Mouse (Mus musculus) CH12.LX (cell line): ENCODE data around the gene Tnk1. TPM values are rescaled to one million over a fixed set of nuclear protein-coding genes. Genes with fewer than 3 reads are reported as not detected.

Source experiments
- DNase-seq: peaks from one replicate; pipeline ENCODE4 v3.0.0-alpha.2; 2013; ENCODE audit errors: extremely low read depth
- H3K27ac ChIP-seq: 2 replicates; pipeline ENCODE4 v1.5.1; 2012; ENCODE audit warnings: low read depth, mild to moderate bottlenecking, control low read depth, moderate library complexity; ENCODE audit not compliant: insufficient read depth
- H3K27me3 ChIP-seq: replicated peaks from 2 replicates; pipeline ENCODE3; 2012; ENCODE audit warnings: inconsistent platforms
- H3K36me3 ChIP-seq, 2 experiments: replicated peaks in 1 of 2; 2 replicates each; pipeline versions ENCODE3 to v1.6.1; 2012; ENCODE audit warnings: inconsistent platforms in 1 of 2, low read length in 1 of 2, mild to moderate bottlenecking in 1 of 2, mixed read lengths in 1 of 2, moderate library complexity in 1 of 2; ENCODE audit not compliant: control insufficient read depth in 1 of 2, insufficient read depth in 1 of 2
- H3K4me1 ChIP-seq, 2 experiments: 2 replicates each; pipeline ENCODE4 v1.6.1; 2012; ENCODE audit warnings: inconsistent platforms in 1 of 2, moderate library complexity in 1 of 2; ENCODE audit not compliant: insufficient read depth in 2 of 2, control insufficient read depth in 1 of 2
- H3K4me2 ChIP-seq: 2 replicates; pipeline ENCODE4 v1.6.1; 2012; ENCODE audit warnings: low read depth, mild to moderate bottlenecking, control low read depth; ENCODE audit not compliant: poor library complexity, insufficient read depth, severe bottlenecking
- H3K4me3 ChIP-seq, 3 experiments: fragments of 150-350 bp in 1 of 3; sonication (generic) in 1 of 3; replicated peaks in 1 of 3; 2 replicates each; pipeline versions ENCODE3 to v1.5.1; 2011 to 2012; ENCODE audit warnings: low read depth in 2 of 3, low read length in 2 of 3, mild to moderate bottlenecking in 2 of 3, moderate library complexity in 2 of 3, control low read depth in 1 of 3, improper control_type of control experiment in 1 of 3, inconsistent platforms in 1 of 3, mixed read lengths in 1 of 3; ENCODE audit not compliant: poor library complexity in 1 of 3
- H3K79me2 ChIP-seq: replicated peaks from 2 replicates; pipeline ENCODE4 v1.6.1; 2012; ENCODE audit warnings: mild to moderate bottlenecking, moderate library complexity; ENCODE audit not compliant: control insufficient read depth, poor library complexity, insufficient read depth, severe bottlenecking; ENCODE audit errors: extremely low read depth
- H3K9ac ChIP-seq: 2 replicates; pipeline ENCODE4 v1.6.1; 2012; ENCODE audit warnings: low read depth, mild to moderate bottlenecking, control low read depth, moderate library complexity; ENCODE audit not compliant: insufficient read depth
- H3K9me3 ChIP-seq: replicated peaks from 2 replicates; pipeline ENCODE3; 2012; ENCODE audit warnings: low read length, inconsistent platforms, mixed read lengths
- BHLHE40 ChIP-seq: IDR thresholded peaks from 2 replicates; pipeline ENCODE4 v1.6.1; 2011; ENCODE audit warnings: mild to moderate bottlenecking, low read depth, low read length, improper control_type of control experiment
- CHD2 ChIP-seq: IDR thresholded peaks from 2 replicates; pipeline ENCODE4 v1.6.1; 2011; ENCODE audit warnings: low read length, improper control_type of control experiment
- CTCF ChIP-seq, 2 experiments: IDR thresholded peaks in 1 of 2; conservative IDR thresholded peaks in 1 of 2; 2 replicates each; pipeline ENCODE4 v1.5.1; 2011 to 2012; ENCODE audit warnings: low read depth in 2 of 2, low read length in 2 of 2, improper control_type of control experiment in 1 of 2, inconsistent platforms in 1 of 2, mild to moderate bottlenecking in 1 of 2, moderate library complexity in 1 of 2
- ELF1 ChIP-seq: IDR thresholded peaks from 2 replicates; pipeline ENCODE4 v1.6.1; 2014; ENCODE audit warnings: low read depth, mild to moderate bottlenecking, inconsistent platforms, low read length, improper control_type of control experiment
- EP300 ChIP-seq: IDR thresholded peaks from 2 replicates; pipeline ENCODE4 v1.6.1; 2011; ENCODE audit warnings: low read length, improper control_type of control experiment
- GABPA ChIP-seq: IDR thresholded peaks from 2 replicates; pipeline ENCODE4 v1.6.1; 2012; ENCODE audit warnings: low read depth, low read length, improper control_type of control experiment, inconsistent platforms; ENCODE audit not compliant: insufficient replicate concordance
- IRF4 ChIP-seq: IDR thresholded peaks from 2 replicates; pipeline ENCODE4 v1.6.1; 2014; ENCODE audit warnings: low read depth, mild to moderate bottlenecking, inconsistent platforms, low read length, improper control_type of control experiment
- JUN ChIP-seq: IDR thresholded peaks from 2 replicates; pipeline ENCODE4 v1.6.1; 2011; ENCODE audit warnings: low read depth, mild to moderate bottlenecking, low read length, improper control_type of control experiment, moderate library complexity; ENCODE audit not compliant: insufficient read depth
- JUND ChIP-seq: conservative IDR thresholded peaks from 2 replicates; pipeline ENCODE4 v1.6.1; 2011; ENCODE audit warnings: low read depth, low read length, improper control_type of control experiment
- KAT2A ChIP-seq: IDR thresholded peaks from 2 replicates; pipeline ENCODE4 v1.6.1; 2012; ENCODE audit warnings: low read length, improper control_type of control experiment, inconsistent platforms; ENCODE audit not compliant: insufficient replicate concordance
- MAFK ChIP-seq: IDR thresholded peaks from 2 replicates; pipeline ENCODE4 v1.6.1; 2011; ENCODE audit warnings: low read length, improper control_type of control experiment; ENCODE audit not compliant: insufficient replicate concordance
- MAZ ChIP-seq: IDR thresholded peaks from 2 replicates; pipeline ENCODE4 v1.6.1; 2012; ENCODE audit warnings: low read depth, mild to moderate bottlenecking, inconsistent platforms, low read length, improper control_type of control experiment, moderate library complexity
- MYC ChIP-seq: IDR thresholded peaks from 2 replicates; pipeline ENCODE4 v1.6.1; 2011; ENCODE audit warnings: low read depth, mild to moderate bottlenecking, improper control_type of control experiment, low read length
- POLR2AphosphoS2 ChIP-seq: IDR thresholded peaks from 2 replicates; pipeline ENCODE4 v1.6.1; 2011; ENCODE audit warnings: low read depth, low read length, improper control_type of control experiment
- RAD21 ChIP-seq: IDR thresholded peaks from 2 replicates; pipeline ENCODE4 v1.6.1; 2011; ENCODE audit warnings: low read depth, mild to moderate bottlenecking, low read length, improper control_type of control experiment, moderate library complexity
- RCOR1 ChIP-seq: conservative IDR thresholded peaks from 2 replicates; pipeline ENCODE4 v1.6.1; 2012; ENCODE audit warnings: low read depth, mild to moderate bottlenecking, inconsistent platforms, low read length, improper control_type of control experiment
- SIN3A ChIP-seq: IDR thresholded peaks from 2 replicates; pipeline ENCODE4 v1.6.1; 2012; ENCODE audit warnings: low read length, improper control_type of control experiment, inconsistent platforms
- TBP ChIP-seq: conservative IDR thresholded peaks from 2 replicates; pipeline ENCODE4 v1.6.1; 2011; ENCODE audit warnings: low read depth, low read length, improper control_type of control experiment
- TCF12 ChIP-seq: IDR thresholded peaks from 2 replicates; pipeline ENCODE4 v1.6.1; 2014; ENCODE audit warnings: low read depth, mild to moderate bottlenecking, inconsistent platforms, low read length, improper control_type of control experiment
- ZC3H11A ChIP-seq: IDR thresholded peaks from 2 replicates; pipeline ENCODE4 v1.6.1; 2012; ENCODE audit warnings: low read depth, mild to moderate bottlenecking, inconsistent platforms, low read length, improper control_type of control experiment
- ZMIZ1 ChIP-seq: IDR thresholded peaks from 2 replicates; pipeline ENCODE4 v1.6.1; 2012; ENCODE audit warnings: low read depth, mild to moderate bottlenecking, inconsistent platforms, low read length, improper control_type of control experiment
- dilution Hi-C: fragments of 300-500 bp; cut with MboI; formaldehyde crosslinking; loops from 2 replicates; pipeline ENCODE4 v1.14.3; 2020; ENCODE audit warnings: low sequenced_read_pairs; ENCODE audit not compliant: extremely low pct_unique_long_range_greater_than_20kb, extremely low pct_ligation_motif_present
- in situ Hi-C: fragments of 300-500 bp; cut with MboI; formaldehyde crosslinking; loops from 3 replicates; pipeline ENCODE4 v1.14.3; 2019; ENCODE audit warnings: low sequenced_read_pairs, low pct_ligation_motif_present, low pct_unique_long_range_greater_than_20kb, mixed read lengths
- polyA plus RNA-seq: library from polyadenylated mRNA; unstranded; fragments of >175 nt; gene quantifications from 2 replicates; pipeline ENCODE4 v1.2.1, GENCODE M21; 2012; ENCODE audit warnings: low read depth; ENCODE audit not compliant: insufficient read length
- total RNA-seq, 2 experiments: library from RNA; depleted of rRNA; stranded (reverse); fragments of 300-350 nt in 1 of 2; fragments of >200 nt in 1 of 2; gene quantifications; 2 replicates each; pipeline ENCODE4 v1.2.3; 2012 to 2014

Gene Tnk1
- total and polyA plus RNA-seq, 3 experiments, result 0.13 to 0.30 TPM; not detected in 1

DNA sequence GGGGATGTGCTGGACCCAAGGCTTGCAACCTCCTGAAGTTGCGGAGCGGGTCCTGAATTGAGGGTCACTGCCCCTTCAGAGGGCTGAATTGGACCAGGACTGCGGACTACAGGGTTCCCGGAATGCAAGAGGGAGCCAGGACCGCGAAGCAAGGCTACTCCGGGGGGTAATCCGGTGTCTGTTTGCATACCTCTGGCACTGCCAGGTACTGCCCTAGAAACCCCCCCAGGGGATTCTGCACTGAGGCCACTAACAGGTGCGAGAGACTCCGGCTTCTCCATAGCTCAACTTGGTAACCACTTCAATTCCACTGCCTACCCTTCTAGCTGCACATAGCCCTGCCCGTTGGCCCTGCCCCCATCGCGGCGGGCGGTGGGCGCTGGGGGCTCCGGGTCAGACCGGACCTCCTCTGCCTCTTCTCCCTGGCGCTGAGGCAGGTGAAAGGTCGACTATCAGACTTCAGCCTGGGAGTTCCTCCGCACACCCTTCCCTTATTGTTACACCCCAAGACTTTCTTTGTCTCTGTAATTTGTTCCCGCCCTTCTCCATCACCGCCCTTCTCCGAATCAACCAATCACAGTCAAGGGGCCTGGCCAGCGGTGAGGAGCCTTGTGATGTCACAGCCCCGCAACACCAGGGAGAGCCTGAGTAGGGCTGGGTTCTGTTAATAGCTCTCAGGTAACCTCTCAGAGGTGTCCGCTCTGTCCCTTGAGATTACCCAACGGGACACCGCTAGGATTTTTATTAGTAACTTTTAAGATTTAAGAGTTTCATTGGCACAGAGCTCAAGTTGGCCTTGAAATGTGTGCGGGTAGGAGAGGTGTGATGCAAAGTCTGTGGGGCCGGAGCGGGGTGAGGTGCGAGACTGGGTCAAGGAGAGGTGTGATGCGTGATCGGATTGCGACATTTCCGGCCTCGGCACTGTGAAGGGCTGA is 42.2 kb upstream of the Tnk1 start, which contains the start of the genes 2810408A11Rik and Neurl4 (continued):
- TF ChIP-seq TBP (peak; percentile 84; the same call in 1 of the 2 replicates), GABPA (no peak), RAD21 (no peak), MAFK (no peak), EP300 (peak; percentile 45; the same call in 1 of the 2 replicates), KAT2A (no peak), ZC3H11A (no peak), RCOR1 (no peak; the same call in 1 of the 2 replicates), MYC (no peak), TCF12 (peak; percentile 72), CTCF (conservative IDR thresholded peaks at IDR 0.05 in 1 of 2, IDR thresholded peaks at IDR 0.05 in 1 of 2; ENCODE audit: low read depth in 2 of 2, low read length in 2 of 2) (no peak), IRF4 (peak; percentile 57), JUND (no peak), ZMIZ1 (peak; percentile 88), POLR2AphosphoS2 (peak; percentile 81; the same call in 1 of the 2 replicates)

DNA sequence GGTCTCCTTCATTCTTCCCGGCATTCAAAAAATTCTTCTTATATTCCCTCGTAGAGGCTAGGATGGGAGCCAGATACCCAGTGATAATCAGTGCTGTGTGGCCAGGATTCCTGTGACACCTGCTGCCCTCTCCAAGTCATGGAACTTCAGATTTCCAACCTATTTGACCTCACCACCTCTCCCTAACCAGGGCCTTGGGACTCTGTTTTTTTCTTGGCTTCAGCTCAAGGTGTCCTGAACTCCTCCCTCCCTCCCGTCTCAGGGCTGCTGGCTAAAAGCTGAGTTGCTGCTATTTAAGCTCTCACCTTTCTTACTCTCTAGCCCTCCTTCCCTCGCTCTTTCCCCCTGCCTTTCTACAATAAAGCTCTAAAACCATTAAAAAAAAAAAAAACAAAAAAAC is 41.3 kb upstream of the Tnk1 start:
- Histone ChIP-seq H3K9me3 (no peaks in the 10 kb centered on the region), H3K9ac (no peak overlapping the region), H3K27me3 (no peaks in the 10 kb centered on the region), H3K4me3 (no peak overlapping the region), H3K27ac (no peak overlapping the region), H3K4me1 (peaks cover 10 to 36% of the 10 kb centered on the region in 2 experiments), H3K4me2 (no peak overlapping the region), H3K36me3 (peaks cover 17 to 19% of the 10 kb centered on the region in 2 experiments), H3K79me2 (peaks cover 10% of the 10 kb centered on the region)
- dilution Hi-C loops, result no loop called here
- in situ Hi-C loops, result no loop called here
- no peak for DNase-seq
- TF ChIP-seq JUN, result no peak
- no peak for TF ChIP-seq RCOR1
- TF ChIP-seq BHLHE40, result no peak
- no peak for TF ChIP-seq KAT2A
- TF ChIP-seq ELF1, result no peak
- no peak for TF ChIP-seq MAZ
- no peak for TF ChIP-seq JUND
- TF ChIP-seq CHD2, result no peak
- no peak for TF ChIP-seq TCF12
- TF ChIP-seq SIN3A, result no peak
